Mouse (Mus musculus): ENCODE data around the gene Irak4.

GRCm38 (mm10) chr15:94503451-94504215 is 39.8 kb upstream of the Irak4 start:
- TF ChIP-seq CTCF (IDR thresholded peaks at IDR 0.05; ENCODE audit: control insufficient read depth, insufficient read depth, low read length) = no peak
- TF ChIP-seq POLR2A (IDR thresholded peaks at IDR 0.05; ENCODE audit: borderline replicate concordance, control insufficient read depth, low read depth, low read length) = no peak
